Mouse (Mus musculus): ENCODE measurements at regions not wholly inside any gene's neighbourhood (a gene's known extent, or its start where the extent isn't known, plus 50 kb on each side); places are given as distances from the start of the nearest gene placed in this dataset.

DNA sequence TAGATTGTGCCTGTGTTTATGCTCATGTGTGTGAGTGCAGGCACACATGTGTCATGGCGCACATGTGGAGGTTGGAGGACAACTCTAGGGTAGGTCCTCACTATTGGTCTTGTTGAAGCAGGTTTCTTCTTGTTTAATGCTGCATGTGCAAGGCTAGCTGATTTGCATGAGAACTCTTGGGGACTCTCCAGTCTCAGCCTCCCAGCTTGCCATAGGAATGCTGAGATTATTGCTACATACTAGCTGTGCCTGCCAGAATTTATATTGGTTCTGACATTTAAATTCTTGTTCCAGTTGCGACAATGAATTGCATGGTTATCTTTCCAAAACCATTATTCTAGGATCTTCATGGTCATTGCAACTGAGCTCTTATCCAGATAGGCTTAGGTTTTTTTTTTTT is 1168.5 kb downstream of the Sorcs3 start:
- no peak for ATAC-seq (ENCODE audit: insufficient read depth, low FRiP score, low TSS enrichment)
- no peak overlapping the region for H3K27ac ChIP-seq (ENCODE audit: low read depth, low read length)
- 92% methylated on average over 2 of the region's 2 CpGs for WGBS

DNA sequence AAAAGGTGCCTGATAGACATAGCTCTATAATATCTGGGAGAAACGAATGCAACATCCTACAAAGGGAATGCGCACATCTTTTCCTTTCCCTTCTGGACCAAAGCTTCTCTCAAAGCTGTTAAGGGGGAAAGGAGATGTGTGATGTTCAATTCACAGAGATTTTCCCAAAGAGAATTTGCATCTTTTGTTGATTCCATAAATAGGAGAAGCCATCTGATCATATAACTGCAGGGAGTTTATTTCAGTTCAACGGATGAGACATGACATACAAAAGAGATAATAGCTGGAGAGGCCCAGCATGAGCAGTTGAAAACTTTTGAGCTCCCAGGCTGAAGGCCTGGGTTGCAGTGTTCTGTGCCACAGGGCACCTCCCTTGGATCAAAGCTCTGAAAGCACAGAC is 1169.1 kb downstream of the Sorcs3 start:
- H3K9ac ChIP-seq (ENCODE audit: low read length) = no peak overlapping the region
- DNase-seq (ENCODE audit: low spot score) (no peak), ATAC-seq (ENCODE audit: insufficient read depth, low FRiP score, low TSS enrichment) (no peak)
- no peaks in the 10 kb centered on the region for H3K4me1 ChIP-seq (ENCODE audit: control insufficient read depth, insufficient read depth, low read length)
- no peaks in the 10 kb centered on the region for H3K27me3 ChIP-seq (ENCODE audit: control insufficient read depth, insufficient read depth, low read length)
- H3K9me3 ChIP-seq (ENCODE audit: control insufficient read depth, low read length) = no peaks in the 10 kb centered on the region
- no peak overlapping the region for H3K4me3 ChIP-seq (ENCODE audit: low read depth, low read length)
- H3K27ac ChIP-seq (ENCODE audit: low read depth, low read length) = no peak overlapping the region
- H3K36me3 ChIP-seq (ENCODE audit: control insufficient read depth, insufficient read depth, low read length) = no peaks in the 10 kb centered on the region
- 64% methylated on average over 3 of the region's 3 CpGs for WGBS
- H3K4me2 ChIP-seq (ENCODE audit: low read depth) = no peak overlapping the region

More for the DNA sequence above, 1168.5 kb downstream of the Sorcs3 start:
- no peaks in the 10 kb centered on the region for H3K36me3 ChIP-seq (ENCODE audit: control insufficient read depth, insufficient read depth, low read length)
- no peaks in the 10 kb centered on the region for H3K9me3 ChIP-seq (ENCODE audit: control insufficient read depth, low read length)
- no peak overlapping the region for H3K9ac ChIP-seq (ENCODE audit: low read length)
- no peaks in the 10 kb centered on the region for H3K27me3 ChIP-seq (ENCODE audit: control insufficient read depth, insufficient read depth, low read length)
- H3K4me3 ChIP-seq (ENCODE audit: low read depth, low read length) = no peak overlapping the region
- H3K4me1 ChIP-seq (ENCODE audit: control insufficient read depth, insufficient read depth, low read length) = no peaks in the 10 kb centered on the region
- no peak overlapping the region for H3K4me2 ChIP-seq (ENCODE audit: low read depth)
- no peak for DNase-seq (ENCODE audit: low spot score)

- 48% methylated on average over 1 of the region's 1 CpGs for WGBS
- no peaks in the 10 kb centered on the region for H3K27me3 ChIP-seq (ENCODE audit: control insufficient read depth, insufficient read depth, low read length)
- ATAC-seq (ENCODE audit: insufficient read depth, low FRiP score, low TSS enrichment) = no peak
These were observed 1170.2 kb downstream of the Sorcs3 start for GRCm38 (mm10) chr19:49375754-49376619.

DNA sequence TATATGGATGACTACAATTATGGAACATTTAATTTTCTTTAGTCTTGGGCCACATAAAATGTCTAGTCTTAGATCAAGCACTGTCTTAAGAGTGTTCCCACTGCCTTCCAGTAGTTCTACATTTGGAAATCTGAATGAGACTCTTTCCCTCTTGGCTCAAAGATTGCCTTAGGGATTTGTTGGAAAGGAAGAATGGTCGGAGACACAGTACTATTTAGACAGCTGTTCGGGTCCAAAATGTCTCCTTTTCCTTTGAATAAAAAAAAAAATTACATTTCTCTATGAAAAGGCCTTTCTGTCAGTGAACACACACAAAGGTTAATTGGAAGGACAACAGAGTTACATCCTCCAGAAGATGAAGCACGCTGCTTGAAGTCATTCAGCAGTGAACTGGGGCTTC is 1173.8 kb downstream of the Sorcs3 start:
- Histone ChIP-seq H3K9me3 (ENCODE audit: control insufficient read depth, low read length) (no peaks in the 10 kb centered on the region), H3K27ac (ENCODE audit: low read depth, low read length) (no peak overlapping the region), H3K4me3 (ENCODE audit: low read depth, low read length) (no peak overlapping the region), H3K27me3 (ENCODE audit: control insufficient read depth, insufficient read depth, low read length) (no peaks in the 10 kb centered on the region), H3K4me2 (ENCODE audit: low read depth) (no peak overlapping the region), H3K4me1 (ENCODE audit: control insufficient read depth, insufficient read depth, low read length) (no peaks in the 10 kb centered on the region), H3K9ac (ENCODE audit: low read length) (no peak overlapping the region), H3K36me3 (ENCODE audit: control insufficient read depth, insufficient read depth, low read length) (no peaks in the 10 kb centered on the region)
- DNase-seq (ENCODE audit: low spot score) (no peak), ATAC-seq (ENCODE audit: insufficient read depth, low FRiP score, low TSS enrichment) (no peak)
- 62% methylated on average over 3 of the region's 3 CpGs for WGBS

More at GRCm38 (mm10) chr19:49375754-49376619, 1170.2 kb downstream of the Sorcs3 start:
- Histone ChIP-seq H3K4me2 (ENCODE audit: low read depth) (no peak overlapping the region), H3K4me3 (ENCODE audit: low read depth, low read length) (no peak overlapping the region), H3K9me3 (ENCODE audit: control insufficient read depth, low read length) (no peaks in the 10 kb centered on the region), H3K27ac (ENCODE audit: low read depth, low read length) (no peak overlapping the region), H3K36me3 (ENCODE audit: control insufficient read depth, insufficient read depth, low read length) (no peaks in the 10 kb centered on the region), H3K4me1 (ENCODE audit: control insufficient read depth, insufficient read depth, low read length) (no peaks in the 10 kb centered on the region), H3K9ac (ENCODE audit: low read length) (no peak overlapping the region)
- DNase-seq (ENCODE audit: low spot score) = no peak

DNA sequence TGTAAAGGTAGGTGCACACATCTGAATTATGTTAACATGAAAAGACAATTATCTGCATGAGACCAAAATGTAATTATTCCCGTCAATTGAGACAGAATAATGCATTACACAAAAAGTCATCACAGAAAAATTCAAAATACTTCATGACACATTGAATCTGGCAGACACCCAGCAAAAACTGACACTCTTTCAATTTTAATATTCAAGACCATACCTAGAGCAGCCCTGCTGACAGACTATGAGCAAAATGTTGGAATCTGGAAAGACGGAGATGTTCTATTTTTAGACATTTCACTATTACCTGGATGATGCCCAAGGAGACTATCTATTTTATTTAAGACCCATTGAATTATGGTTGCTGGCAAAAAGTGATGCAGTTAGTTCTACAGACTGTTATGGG is 1190.4 kb downstream of the Sorcs3 start:
- no peak overlapping the region for H3K4me2 ChIP-seq (ENCODE audit: low read depth)
- DNase-seq (ENCODE audit: low spot score) (no peak), ATAC-seq (ENCODE audit: insufficient read depth, low FRiP score, low TSS enrichment) (no peak)
- no peaks in the 10 kb centered on the region for H3K9me3 ChIP-seq (ENCODE audit: control insufficient read depth, low read length)
- H3K27me3 ChIP-seq (ENCODE audit: control insufficient read depth, insufficient read depth, low read length) = no peaks in the 10 kb centered on the region
- H3K9ac ChIP-seq (ENCODE audit: low read length) = no peak overlapping the region
- no peaks in the 10 kb centered on the region for H3K4me1 ChIP-seq (ENCODE audit: control insufficient read depth, insufficient read depth, low read length)
- no peak overlapping the region for H3K4me3 ChIP-seq (ENCODE audit: low read depth, low read length)
- H3K27ac ChIP-seq (ENCODE audit: low read depth, low read length) = no peak overlapping the region
- no peaks in the 10 kb centered on the region for H3K36me3 ChIP-seq (ENCODE audit: control insufficient read depth, insufficient read depth, low read length)
- 83% methylated on average over 2 of the region's 2 CpGs for WGBS

DNA sequence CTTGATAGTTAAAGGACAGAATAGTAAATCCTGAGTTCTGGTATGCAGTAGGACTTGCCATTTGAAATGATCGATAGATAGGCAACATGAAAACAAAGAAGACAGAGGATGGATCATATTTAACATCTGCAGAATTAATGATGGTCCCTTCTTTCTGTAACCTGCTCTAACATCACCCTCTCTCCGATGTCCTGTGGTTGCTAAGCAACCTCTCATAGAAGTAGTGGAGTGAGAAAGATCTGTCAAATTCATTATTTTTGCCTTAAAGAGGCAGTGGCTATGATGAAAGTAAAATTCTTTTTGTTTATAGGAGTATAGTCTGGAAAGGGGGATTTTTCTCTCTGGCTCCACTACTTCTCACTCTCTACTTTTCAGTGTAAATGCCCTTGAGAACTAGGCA is 1209.5 kb downstream of the Sorcs3 start:
- no peak for DNase-seq (ENCODE audit: low spot score)
- Histone ChIP-seq H3K9ac (ENCODE audit: low read length) (no peak overlapping the region), H3K27ac (ENCODE audit: low read depth, low read length) (no peak overlapping the region), H3K36me3 (ENCODE audit: control insufficient read depth, insufficient read depth, low read length) (no peaks in the 10 kb centered on the region), H3K27me3 (ENCODE audit: control insufficient read depth, insufficient read depth, low read length) (no peaks in the 10 kb centered on the region), H3K4me3 (ENCODE audit: low read depth, low read length) (no peak overlapping the region), H3K4me1 (ENCODE audit: control insufficient read depth, insufficient read depth, low read length) (no peaks in the 10 kb centered on the region), H3K4me2 (ENCODE audit: low read depth) (no peak overlapping the region), H3K9me3 (ENCODE audit: control insufficient read depth, low read length) (no peaks in the 10 kb centered on the region)
- ATAC-seq (ENCODE audit: insufficient read depth, low FRiP score, low TSS enrichment) = no peak
- WGBS = 70% methylated on average over 2 of the region's 2 CpGs

DNA sequence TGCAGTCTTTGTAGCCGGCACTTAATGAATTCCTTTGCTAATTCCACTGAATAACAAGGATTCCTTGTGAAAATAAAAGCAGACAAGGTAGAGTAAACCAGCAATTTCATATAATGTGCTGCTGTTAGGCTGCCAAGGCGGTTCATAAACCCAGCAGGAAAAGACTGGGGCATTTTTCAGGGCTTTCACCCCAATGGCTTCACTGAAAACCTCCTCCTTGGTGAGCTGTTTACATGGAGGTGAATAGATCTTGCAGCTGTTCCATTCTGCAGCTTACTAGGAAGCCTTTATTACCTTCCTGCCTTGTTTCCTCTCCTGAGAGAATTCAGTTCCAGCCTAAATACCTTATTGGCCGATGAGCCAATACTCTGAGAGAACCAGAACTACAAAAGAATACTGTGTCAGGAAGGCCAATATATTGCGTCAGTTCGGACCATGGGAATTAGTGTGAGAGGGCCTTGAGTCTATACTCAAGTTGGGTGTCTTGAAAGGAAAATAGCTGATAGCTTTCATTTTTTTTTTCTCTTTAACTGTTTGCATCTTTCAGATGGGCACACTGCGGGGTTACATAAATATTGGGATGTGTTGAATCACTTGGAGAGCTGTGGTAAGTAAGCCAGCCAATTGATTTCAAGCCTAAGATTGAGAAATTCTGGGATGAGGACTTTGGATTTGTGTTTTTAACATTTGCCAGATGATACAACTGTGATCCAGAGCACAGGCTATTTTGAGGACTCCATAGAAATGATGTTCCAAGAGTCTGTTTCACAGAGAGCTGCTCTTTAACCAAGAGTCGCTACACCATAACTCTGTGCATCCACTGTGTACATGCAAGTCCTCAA is 1217.5 kb downstream of the Sorcs3 start:
- no peak overlapping the region for H3K4me3 ChIP-seq (ENCODE audit: low read depth, low read length)
- no peaks in the 10 kb centered on the region for H3K4me1 ChIP-seq (ENCODE audit: control insufficient read depth, insufficient read depth, low read length)
- DNase-seq (ENCODE audit: low spot score) (no peak), ATAC-seq (ENCODE audit: insufficient read depth, low FRiP score, low TSS enrichment) (no peak)
- no peak overlapping the region for H3K27ac ChIP-seq (ENCODE audit: low read depth, low read length)
- H3K36me3 ChIP-seq (ENCODE audit: control insufficient read depth, insufficient read depth, low read length) = no peaks in the 10 kb centered on the region
- no peak overlapping the region for H3K4me2 ChIP-seq (ENCODE audit: low read depth)
- no peaks in the 10 kb centered on the region for H3K27me3 ChIP-seq (ENCODE audit: control insufficient read depth, insufficient read depth, low read length)
- no peaks in the 10 kb centered on the region for H3K9me3 ChIP-seq (ENCODE audit: control insufficient read depth, low read length)
- WGBS = 57% methylated on average over 7 of the region's 7 CpGs
- no peak overlapping the region for H3K9ac ChIP-seq (ENCODE audit: low read length)

All from neural tube, embryonic 11.5 days (tissue).